Mouse (Mus musculus) lung, embryonic 16.5 days (tissue): Measurements from ENCODE around the gene Ccr6. TPM values are rescaled to one million over a fixed set of nuclear protein-coding genes. Genes with fewer than 3 reads are reported as not detected.

Experiments used
- ATAC-seq: fragments of 200-750 bp; cut with Nextera tagmentation; 2 replicates; pipeline ENCODE4 v1.8.0; 2017; ENCODE audit warnings: low read depth, mild to moderate bottlenecking, moderate library complexity
- H3K27ac ChIP-seq: fragments of 300-500 bp; sonication (generic); 2 replicates; pipeline ENCODE4 v1.5.1; 2014; ENCODE audit warnings: mild to moderate bottlenecking, control low read depth, low read length
- H3K27me3 ChIP-seq: fragments of 300-500 bp; sonication (generic); 2 replicates; pipeline ENCODE4 v1.6.1; 2014; ENCODE audit warnings: low read depth, low read length, mixed read lengths; ENCODE audit not compliant: control insufficient read depth, insufficient read depth
- H3K36me3 ChIP-seq: fragments of 300-500 bp; sonication (generic); 2 replicates; pipeline ENCODE4 v1.6.1; 2014; ENCODE audit warnings: low read length; ENCODE audit not compliant: control insufficient read depth, insufficient read depth
- H3K4me1 ChIP-seq: fragments of 300-500 bp; sonication (generic); replicated peaks from 2 replicates; pipeline ENCODE4 v1.6.1; 2014; ENCODE audit warnings: low read length, mixed read lengths; ENCODE audit not compliant: control insufficient read depth, insufficient read depth
- H3K4me2 ChIP-seq: fragments of 300-500 bp; sonication (generic); 2 replicates; pipeline ENCODE4 v1.6.1; 2014; ENCODE audit warnings: low read depth, low read length, control low read depth
- H3K4me3 ChIP-seq: fragments of 300-500 bp; sonication (generic); 2 replicates; pipeline ENCODE4 v1.5.1; 2014; ENCODE audit warnings: mild to moderate bottlenecking, low read length, control low read depth
- H3K9ac ChIP-seq: fragments of 300-500 bp; sonication (generic); 2 replicates; pipeline ENCODE4 v1.6.1; 2014; ENCODE audit warnings: low read length, control low read depth
- H3K9me3 ChIP-seq: fragments of 300-500 bp; sonication (generic); 2 replicates; pipeline ENCODE4 v1.6.1; 2016; ENCODE audit warnings: low read length; ENCODE audit not compliant: control insufficient read depth
- WGBS: fragments of 180-500 bp; shearing (Covaris S2); extraction: QIAGEN DNeasy Blood & Tissue Kit; methylation state at CpG from one replicate; pipeline ENCODE4 v1.1.7; 2014; 5-methylcytosine and 5-hydroxymethylcytosine counted together
- polyA plus RNA-seq: library from polyadenylated mRNA; unstranded; fragments of >200 nt; fragmentation: Nextera tagmentation; extraction: Ambion mirVana; gene quantifications from 2 replicates; pipeline ENCODE4 v1.2.1, GENCODE M21; 2015

The Ccr6 gene
- polyA plus RNA-seq, 1 experiment from 2014 or later: 0.23 TPM

- Histone ChIP-seq H3K36me3 (no peaks in the 10 kb centered on the region), H3K27me3 (no peaks in the 10 kb centered on the region), H3K4me1 (no peaks in the 10 kb centered on the region; the same call in 1 of the 2 replicates), H3K9ac (no peak overlapping the region), H3K4me3 (no peak overlapping the region), H3K27ac (no peak overlapping the region), H3K4me2 (no peak overlapping the region), H3K9me3 (no peaks in the 10 kb centered on the region)
- 31% methylated on average over 9 of the region's 9 CpGs for WGBS
- no peak for ATAC-seq
Observed at GRCm38 (mm10) chr17:8228622-8229021, 7.2 kb upstream of the Ccr6 start.

GRCm38 (mm10) chr17:8229607-8230006 is 6.2 kb upstream of the Ccr6 start:
- H3K36me3 ChIP-seq: no peaks in the 10 kb centered on the region
- H3K4me2 ChIP-seq: no peak overlapping the region
- no peak overlapping the region for H3K27ac ChIP-seq
- H3K4me3 ChIP-seq: no peak overlapping the region
- no peaks in the 10 kb centered on the region for H3K9me3 ChIP-seq
- ATAC-seq: no peak
- no peak overlapping the region for H3K9ac ChIP-seq
- H3K4me1 ChIP-seq: no peaks in the 10 kb centered on the region; the same call in 1 of the 2 replicates
- 74% methylated on average over 3 of the region's 3 CpGs for WGBS
- no peaks in the 10 kb centered on the region for H3K27me3 ChIP-seq

GRCm38 (mm10) chr17:8232089-8232488 is 3.8 kb upstream of the Ccr6 start:
- no peaks in the 10 kb centered on the region for H3K27me3 ChIP-seq
- no peaks in the 10 kb centered on the region for H3K36me3 ChIP-seq
- no peak for ATAC-seq
- no peaks in the 10 kb centered on the region; the same call in 1 of the 2 replicates for H3K4me1 ChIP-seq
- no peak overlapping the region for H3K27ac ChIP-seq
- no peak overlapping the region for H3K9ac ChIP-seq
- no peak overlapping the region for H3K4me3 ChIP-seq
- WGBS: 39% methylated on average over 5 of the region's 5 CpGs
- no peak overlapping the region for H3K4me2 ChIP-seq
- H3K9me3 ChIP-seq: no peaks in the 10 kb centered on the region

DNA sequence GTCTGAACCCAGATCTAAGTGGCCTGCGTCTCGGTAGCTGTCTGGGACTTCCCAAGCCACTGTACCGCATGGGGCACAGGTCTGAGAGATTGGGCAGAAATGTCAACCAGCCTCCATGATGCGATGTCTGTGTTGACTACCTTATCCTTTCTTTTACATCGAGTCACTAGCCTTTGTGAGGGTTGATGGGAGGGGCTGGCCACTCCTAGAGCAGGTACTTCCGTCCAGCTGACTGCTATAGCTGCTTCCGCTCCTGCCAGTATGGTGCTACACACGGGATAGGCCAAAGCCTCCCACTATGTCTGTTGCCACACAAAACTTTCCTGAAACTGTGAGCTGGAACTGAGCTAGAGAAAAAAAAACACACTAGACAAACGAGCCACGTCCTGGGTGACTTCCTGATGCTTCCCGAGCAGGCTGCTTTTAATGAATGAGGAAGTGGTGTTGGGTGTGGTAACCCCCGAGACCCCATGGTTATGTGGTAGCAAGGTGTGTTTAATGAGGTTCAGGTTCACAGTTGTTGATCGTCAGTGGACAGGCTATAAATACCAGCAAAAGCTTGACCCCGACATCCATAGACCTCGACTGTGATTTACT is 2.1 kb upstream of the Ccr6 start:
- Histone ChIP-seq H3K4me2 (no peak overlapping the region), H3K27me3 (no peaks in the 10 kb centered on the region), H3K36me3 (no peaks in the 10 kb centered on the region), H3K4me3 (no peak overlapping the region), H3K4me1 (no peaks in the 10 kb centered on the region; the same call in 1 of the 2 replicates), H3K27ac (no peak overlapping the region), H3K9me3 (no peaks in the 10 kb centered on the region), H3K9ac (no peak overlapping the region)
- no peak for ATAC-seq
- 55% methylated on average over 15 of the region's 15 CpGs for WGBS

DNA sequence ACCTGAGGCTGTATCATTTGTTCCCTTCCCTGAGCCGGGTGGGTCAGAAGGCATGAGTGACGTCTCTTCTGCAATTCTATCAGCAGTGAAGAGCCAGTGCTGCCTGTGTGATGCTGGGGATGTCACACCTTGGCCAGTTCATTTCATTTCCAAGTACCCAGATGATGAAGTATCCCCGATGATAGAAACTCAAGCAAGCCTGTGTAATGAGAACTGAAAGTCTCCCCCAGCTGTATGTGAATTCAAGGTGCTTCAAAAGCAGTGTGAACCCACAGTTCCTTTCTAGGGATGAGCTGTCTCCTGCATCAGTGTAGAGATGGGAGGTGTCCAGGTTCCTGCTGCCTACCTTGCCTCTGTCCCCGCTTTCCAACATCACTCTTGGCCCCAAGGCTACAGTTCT is 1.3 kb upstream of the Ccr6 start:
- H3K27ac ChIP-seq: no peak overlapping the region
- H3K4me3 ChIP-seq: no peak overlapping the region
- H3K9me3 ChIP-seq: no peaks in the 10 kb centered on the region
- H3K27me3 ChIP-seq: no peaks in the 10 kb centered on the region
- ATAC-seq: no peak
- H3K4me1 ChIP-seq: no peaks in the 10 kb centered on the region; the same call in 1 of the 2 replicates
- 79% methylated on average over 4 of the region's 4 CpGs for WGBS
- H3K36me3 ChIP-seq: no peaks in the 10 kb centered on the region
- no peak overlapping the region for H3K4me2 ChIP-seq
- no peak overlapping the region for H3K9ac ChIP-seq

DNA sequence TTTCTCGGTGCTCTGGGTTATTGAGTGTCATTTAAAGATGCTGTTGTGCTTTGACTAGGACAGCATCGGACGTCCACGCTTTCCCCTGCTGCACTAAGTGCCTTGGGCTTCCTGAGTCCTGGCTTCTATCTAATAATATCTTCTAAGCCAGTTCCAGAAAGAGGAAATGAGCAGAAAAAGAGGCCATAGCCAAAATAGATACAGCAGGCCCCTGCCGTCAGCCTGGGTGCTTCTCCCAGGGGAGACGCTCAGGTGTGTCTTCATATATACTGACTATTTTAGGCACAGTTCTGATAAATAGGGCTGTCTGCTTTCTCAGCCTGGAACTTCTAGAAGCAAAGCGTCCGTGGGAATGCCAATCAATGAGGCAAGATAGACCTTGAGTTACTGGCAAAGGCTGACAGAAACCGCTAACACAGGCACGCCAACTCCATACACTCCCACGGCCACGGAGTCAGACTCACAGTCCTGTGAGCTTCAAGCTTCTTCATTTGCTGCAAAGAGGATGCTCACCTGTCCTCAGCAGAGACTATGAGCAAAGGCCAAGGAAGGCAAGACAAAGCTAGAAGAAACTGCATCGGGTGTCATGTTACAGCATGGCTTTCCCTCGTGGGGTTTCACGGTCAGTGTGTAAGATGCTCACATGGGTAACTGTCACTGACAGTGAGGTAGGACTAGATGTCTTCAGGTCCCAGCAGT is 2.3 kb downstream of the Ccr6 start:
- Histone ChIP-seq H3K27ac (no peak overlapping the region), H3K4me1 (no peaks in the 10 kb centered on the region), H3K9me3 (no peaks in the 10 kb centered on the region), H3K9ac (no peak overlapping the region), H3K4me2 (no peak overlapping the region), H3K36me3 (no peaks in the 10 kb centered on the region), H3K27me3 (no peaks in the 10 kb centered on the region), H3K4me3 (no peak overlapping the region)
- WGBS: 70% methylated on average over 15 of the region's 15 CpGs
- ATAC-seq: no peak

DNA sequence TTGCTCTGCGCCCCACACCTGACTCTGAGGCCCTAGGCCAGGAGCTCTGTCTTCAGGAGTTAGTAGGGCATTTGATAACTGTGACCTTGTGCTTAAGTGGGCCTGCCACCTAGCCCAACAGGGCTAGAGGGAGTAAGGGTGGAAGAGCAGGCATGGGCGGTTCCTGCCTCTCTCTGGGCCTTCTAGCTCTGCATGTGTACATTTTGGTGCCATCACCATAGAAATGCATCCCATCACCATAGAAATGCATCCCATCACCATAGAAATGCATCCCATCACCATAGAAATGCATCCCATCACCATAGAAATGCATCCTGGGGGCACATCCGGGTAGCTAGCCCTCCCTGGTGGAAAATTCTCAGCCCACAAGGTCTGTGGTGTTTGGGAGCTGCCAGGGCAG is 3.7 kb downstream of the Ccr6 start:
- H3K9me3 ChIP-seq: no peaks in the 10 kb centered on the region
- no peak overlapping the region for H3K4me3 ChIP-seq
- no peaks in the 10 kb centered on the region for H3K27me3 ChIP-seq
- H3K4me2 ChIP-seq: no peak overlapping the region
- ATAC-seq: no peak
- no peak overlapping the region for H3K27ac ChIP-seq
- H3K36me3 ChIP-seq: no peaks in the 10 kb centered on the region
- H3K4me1 ChIP-seq: 0 out of 2 replicates have a peak, but pooled peaks cover 2% of the 10 kb centered on the region
- no peak overlapping the region for H3K9ac ChIP-seq
- WGBS: 78% methylated on average over 3 of the region's 3 CpGs

DNA sequence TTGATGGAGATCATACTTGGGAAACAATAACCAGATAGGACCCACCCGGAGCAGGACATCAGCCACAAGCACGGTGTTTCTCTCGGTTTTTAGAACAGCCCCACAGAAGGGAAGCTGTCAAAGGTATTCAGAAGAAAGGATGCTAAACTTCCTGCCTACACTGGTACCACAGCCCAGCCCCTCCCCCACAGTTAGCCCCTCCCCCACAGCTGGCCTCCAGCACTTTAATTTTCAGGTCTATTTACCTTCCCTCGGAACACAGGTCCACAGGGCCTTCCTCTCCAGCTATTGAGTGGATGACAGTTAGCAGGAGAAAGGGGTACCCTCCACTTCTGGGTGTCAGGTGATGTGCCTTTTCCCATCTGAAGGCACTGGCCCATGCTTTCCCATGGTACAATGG is 4.7 kb downstream of the Ccr6 start:
- Histone ChIP-seq H3K27ac (no peak overlapping the region), H3K27me3 (no peaks in the 10 kb centered on the region), H3K9me3 (no peaks in the 10 kb centered on the region), H3K4me1 (0 out of 2 replicates have a peak, but pooled peaks cover 4% of the 10 kb centered on the region), H3K4me3 (no peak overlapping the region), H3K36me3 (no peaks in the 10 kb centered on the region), H3K9ac (no peak overlapping the region), H3K4me2 (no peak overlapping the region)
- ATAC-seq: no peak
- WGBS: 47% methylated on average over 4 of the region's 4 CpGs

GRCm38 (mm10) chr17:8241645-8242044 is 5.8 kb downstream of the Ccr6 start:
- no peak for ATAC-seq
- 76% methylated on average over 12 of the region's 12 CpGs for WGBS
- no peak overlapping the region for H3K4me2 ChIP-seq
- H3K27me3 ChIP-seq: no peaks in the 10 kb centered on the region
- H3K9me3 ChIP-seq: no peaks in the 10 kb centered on the region
- no peak overlapping the region for H3K4me3 ChIP-seq
- no peak overlapping the region for H3K9ac ChIP-seq
- no peaks in the 10 kb centered on the region for H3K36me3 ChIP-seq
- H3K4me1 ChIP-seq: peaks cover 4% of the 10 kb centered on the region; the same call in 1 of the 2 replicates
- no peak overlapping the region for H3K27ac ChIP-seq
